Mouse (Mus musculus) cortical plate, adult 2 months (tissue): ENCODE data around the gene Hcn2.

Experiments used
- CTCF ChIP-seq: fragments of 200-500 bp; IDR thresholded peaks from 2 replicates; pipeline ENCODE4 v1.5.1; 2011; ENCODE audit warnings: mild to moderate bottlenecking, control low read depth, low read length; ENCODE audit not compliant: insufficient read depth; ENCODE audit errors: extremely low read depth
- POLR2A ChIP-seq: fragments of 200-500 bp; IDR thresholded peaks from 2 replicates; pipeline ENCODE4 v1.6.1; 2011; ENCODE audit warnings: mild to moderate bottlenecking, low read length, control low read depth; ENCODE audit not compliant: insufficient read depth; ENCODE audit errors: extremely low read depth

DNA sequence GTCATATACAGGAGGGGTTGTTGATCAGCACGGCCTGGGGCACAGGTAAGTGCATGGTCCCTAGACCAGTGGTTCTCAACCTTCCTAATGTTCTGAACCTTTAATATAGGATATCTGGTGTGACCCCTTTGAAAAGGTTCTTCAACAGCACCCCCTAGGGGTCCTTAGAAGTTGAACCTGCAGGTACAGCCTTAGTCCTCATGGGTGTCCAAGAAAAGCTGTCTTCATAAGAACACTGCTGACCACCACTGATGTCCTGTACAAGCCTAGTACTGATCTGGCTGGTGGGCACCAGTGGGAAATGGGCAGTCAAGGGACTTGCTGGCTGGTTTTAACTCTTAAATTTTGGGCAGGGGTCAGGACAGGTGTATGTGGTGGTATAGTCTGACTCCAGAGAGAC lies 4.4 kb upstream of the Hcn2 start:
- peak; percentile 19; the same call in 1 of the 2 replicates for TF ChIP-seq CTCF
- TF ChIP-seq POLR2A, result no peak
